Mouse (Mus musculus) cerebellum, adult 2 months (tissue): ENCODE data around the gene Casz1. TPM values are rescaled to one million over a fixed set of nuclear protein-coding genes. Genes with fewer than 3 reads are reported as not detected.

Source experiments
- DNase-seq, 2 experiments: peaks; one replicate each; pipeline ENCODE4 v3.0.0; 2021
- H3K27ac ChIP-seq: fragments of 200-500 bp; 2 replicates; pipeline ENCODE4 v1.5.1; 2012; ENCODE audit warnings: low read length, control low read depth, inconsistent platforms; ENCODE audit not compliant: insufficient read depth
- H3K27me3 ChIP-seq: fragments of 200-500 bp; 2 replicates; pipeline ENCODE4 v1.6.1; 2012; ENCODE audit warnings: inconsistent platforms, mild to moderate bottlenecking, low read length, moderate library complexity; ENCODE audit not compliant: control insufficient read depth, insufficient read depth
- H3K4me1 ChIP-seq: fragments of 200-500 bp; 2 replicates; pipeline ENCODE4 v1.6.1; 2011; ENCODE audit warnings: low read length; ENCODE audit not compliant: control insufficient read depth, insufficient read depth
- H3K4me3 ChIP-seq: fragments of 200-500 bp; replicated peaks from 2 replicates; pipeline ENCODE3; 2011; ENCODE audit warnings: mild to moderate bottlenecking, low read depth, low read length, control low read depth; ENCODE audit not compliant: insufficient read depth
- CTCF ChIP-seq: fragments of 200-500 bp; IDR thresholded peaks from 2 replicates; pipeline ENCODE4 v1.5.1; 2011; ENCODE audit warnings: low read depth, mild to moderate bottlenecking, control low read depth, low read length, moderate library complexity, borderline replicate concordance; ENCODE audit not compliant: insufficient read depth
- POLR2A ChIP-seq: fragments of 200-500 bp; IDR thresholded peaks from 2 replicates; pipeline ENCODE4 v1.6.1; 2011; ENCODE audit warnings: low read length, control low read depth, borderline replicate concordance; ENCODE audit not compliant: insufficient read depth
- WGBS: fragments of 180-500 bp; shearing (Covaris S2); methylation state at CpG from one replicate; pipeline ENCODE4 v1.1.7; 2018; 5-methylcytosine and 5-hydroxymethylcytosine counted together
- polyA plus RNA-seq: library from polyadenylated mRNA; depleted of rRNA; stranded (reverse); fragments of >200 nt; gene quantifications from 2 replicates; pipeline ENCODE4 v1.2.3, GENCODE M21; 2012

Casz1 gene
- polyA plus RNA-seq, 1 experiment = 1.5 TPM

DNA sequence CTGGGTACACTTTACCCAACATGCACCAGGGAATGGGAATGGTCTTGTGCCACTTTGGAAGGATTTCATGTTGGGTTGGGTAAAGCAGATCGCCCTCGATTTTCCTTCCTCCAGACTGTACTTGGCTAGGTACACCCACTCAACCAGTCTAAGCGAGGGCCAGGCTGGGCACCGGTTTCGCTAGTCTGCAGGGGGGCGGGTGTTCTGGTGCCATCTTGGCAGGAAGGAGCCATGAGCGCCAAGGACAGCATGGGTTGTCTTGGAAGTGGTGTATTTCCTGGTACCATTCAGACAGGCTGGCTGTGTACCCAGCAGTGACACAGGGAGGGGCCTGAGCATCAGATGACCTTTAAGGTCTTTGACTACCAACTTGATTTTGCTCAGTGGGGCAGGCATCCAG lies 101.1 kb downstream of the Casz1 start:
- Histone ChIP-seq H3K27me3 (no peaks in the 10 kb centered on the region; the same call in 1 of the 2 replicates), H3K4me3 (no peak overlapping the region), H3K4me1 (peaks cover 14% of the 10 kb centered on the region), H3K27ac (no peak overlapping the region)
- 12% methylated on average over 7 of the region's 7 CpGs for WGBS
- TF ChIP-seq CTCF = no peak
- no peak for TF ChIP-seq POLR2A
- DNase-seq = peak; percentile 50 to 73

DNA sequence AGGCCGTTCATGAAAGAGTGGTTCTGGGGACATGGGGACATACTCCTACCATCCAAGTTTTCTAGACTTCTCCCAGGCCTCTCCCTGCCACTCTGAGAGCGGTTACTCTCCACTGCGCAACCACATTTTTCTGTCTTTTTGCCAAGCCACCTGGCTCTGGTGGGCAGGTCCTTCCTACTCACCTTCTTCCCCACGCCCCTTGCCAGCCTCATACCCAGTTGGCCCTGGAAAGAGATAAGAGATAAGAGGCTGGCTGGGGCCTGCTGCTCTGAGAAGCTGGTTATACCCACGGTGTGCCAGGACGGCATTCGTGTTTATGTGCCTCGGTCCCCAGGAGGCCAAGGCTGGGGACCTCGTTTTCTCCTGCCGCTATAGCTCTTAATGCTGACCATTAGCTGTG lies 102.6 kb downstream of the Casz1 start:
- Histone ChIP-seq H3K4me3 (no peak overlapping the region), H3K27ac (no peak overlapping the region), H3K4me1 (peaks cover 11% of the 10 kb centered on the region), H3K27me3 (no peaks in the 10 kb centered on the region; the same call in 1 of the 2 replicates)
- no peak for TF ChIP-seq POLR2A
- no peak for TF ChIP-seq CTCF
- no peak for DNase-seq
- 92% methylated on average over 10 of the region's 10 CpGs for WGBS

DNA sequence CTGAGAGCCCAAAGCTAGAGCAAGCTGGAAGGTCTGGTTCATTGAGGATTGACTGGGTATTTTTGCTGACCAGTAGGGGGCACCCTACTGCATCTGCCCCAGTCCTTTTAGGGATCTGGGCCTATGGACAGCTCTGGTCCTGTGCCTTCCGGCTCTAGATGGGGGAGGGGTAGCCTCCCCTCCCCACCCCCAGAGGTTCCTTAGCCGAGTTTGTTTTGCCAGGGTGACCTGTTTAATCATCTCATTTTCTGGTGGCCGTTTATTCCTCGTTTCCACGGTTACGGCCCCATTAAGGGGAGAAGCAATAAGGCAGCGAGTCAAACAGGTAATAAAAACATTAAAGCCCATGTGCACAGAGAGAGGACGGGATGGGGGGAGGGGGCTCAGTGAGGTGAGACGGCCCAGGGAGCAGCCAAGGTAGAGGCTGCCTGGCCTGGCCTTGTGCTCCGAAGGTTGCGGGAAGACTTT lies 104.0 kb downstream of the Casz1 start:
- TF ChIP-seq CTCF (peak; percentile 33; the same call in 1 of the 2 replicates), POLR2A (no peak)
- Histone ChIP-seq H3K27ac (no peak overlapping the region), H3K4me1 (peaks cover 11% of the 10 kb centered on the region), H3K27me3 (no peaks in the 10 kb centered on the region; the same call in 1 of the 2 replicates), H3K4me3 (no peak overlapping the region)
- 81% methylated on average over 11 of the region's 11 CpGs for WGBS
- DNase-seq = no peak

DNA sequence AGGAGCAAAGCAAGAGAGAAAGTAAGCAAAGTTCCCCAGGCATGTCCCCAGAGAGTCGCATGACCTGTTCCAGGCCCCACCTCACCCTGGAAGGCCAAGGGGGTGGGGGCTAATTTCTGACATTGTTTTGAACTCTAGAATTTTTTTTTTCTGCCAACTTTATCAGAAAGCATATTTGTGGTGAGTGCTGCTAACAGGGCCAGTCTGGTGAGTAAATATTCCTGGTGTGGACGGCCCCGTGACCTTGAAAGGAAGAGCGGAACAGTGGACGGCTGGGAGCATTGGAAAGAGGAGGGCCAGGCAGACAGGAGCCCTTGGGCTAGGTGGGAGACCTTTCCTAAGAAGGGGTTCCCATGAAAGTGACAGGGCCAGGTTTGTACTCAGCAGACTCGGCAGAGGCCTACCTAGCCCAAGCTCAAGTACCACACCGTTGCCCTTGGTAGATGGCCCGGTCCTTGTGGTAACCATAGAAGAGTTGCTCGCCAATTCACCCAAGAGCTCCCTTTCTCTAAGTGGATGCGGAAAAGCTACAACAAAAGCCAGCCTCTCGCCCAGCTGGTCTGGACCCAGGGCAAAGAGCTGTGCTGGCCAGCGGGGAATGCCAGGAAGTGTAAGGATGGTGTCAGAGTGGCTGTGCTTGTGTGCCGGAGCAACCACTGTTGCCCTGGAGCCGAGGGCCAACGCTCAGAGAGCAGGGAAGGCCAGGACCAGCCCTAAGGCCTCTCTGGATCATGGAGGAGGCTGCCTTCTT lies 104.7 kb downstream of the Casz1 start:
- no peaks in the 10 kb centered on the region; the same call in 1 of the 2 replicates for H3K27me3 ChIP-seq
- DNase-seq = no peak
- TF ChIP-seq CTCF (no peak), POLR2A (no peak)
- WGBS = 90% methylated on average over 15 of the region's 15 CpGs
- H3K27ac ChIP-seq = no peak overlapping the region
- H3K4me1 ChIP-seq = peaks cover 11% of the 10 kb centered on the region
- no peak overlapping the region for H3K4me3 ChIP-seq

DNA sequence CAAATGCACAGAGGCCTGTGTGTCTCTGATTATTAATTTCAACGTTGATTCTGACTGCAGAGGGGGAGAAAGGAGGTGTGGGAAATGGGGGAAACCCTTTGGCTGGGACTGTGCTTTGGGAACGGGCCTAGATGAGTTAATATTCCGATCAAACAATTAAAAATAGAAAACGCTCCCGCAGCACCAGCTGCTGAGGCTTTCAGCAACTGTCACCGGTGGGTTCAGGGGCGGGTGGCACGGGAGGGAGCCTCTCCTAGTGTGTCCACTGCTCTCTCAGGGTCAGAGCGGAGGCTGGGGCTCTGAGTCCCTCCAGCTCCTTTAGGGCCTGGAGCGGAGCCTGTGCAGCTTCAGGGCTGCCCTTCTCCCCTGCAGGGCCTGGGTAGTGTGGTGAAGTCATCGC lies 105.3 kb downstream of the Casz1 start:
- Histone ChIP-seq H3K27ac (no peak overlapping the region), H3K27me3 (no peaks in the 10 kb centered on the region), H3K4me1 (peaks cover 11% of the 10 kb centered on the region), H3K4me3 (no peak overlapping the region)
- TF ChIP-seq POLR2A = no peak
- TF ChIP-seq CTCF = no peak
- WGBS = 78% methylated on average over 11 of the region's 11 CpGs
- DNase-seq = no peak

GRCm38 (mm10) chr4:148912134-148912533 lies 107.9 kb downstream of the Casz1 start:
- TF ChIP-seq CTCF = no peak
- no peak for TF ChIP-seq POLR2A
- Histone ChIP-seq H3K4me1 (no peaks in the 10 kb centered on the region), H3K4me3 (no peak overlapping the region), H3K27me3 (no peaks in the 10 kb centered on the region), H3K27ac (no peak overlapping the region)
- 56% methylated on average over 7 of the region's 7 CpGs for WGBS
- no peak for DNase-seq

DNA sequence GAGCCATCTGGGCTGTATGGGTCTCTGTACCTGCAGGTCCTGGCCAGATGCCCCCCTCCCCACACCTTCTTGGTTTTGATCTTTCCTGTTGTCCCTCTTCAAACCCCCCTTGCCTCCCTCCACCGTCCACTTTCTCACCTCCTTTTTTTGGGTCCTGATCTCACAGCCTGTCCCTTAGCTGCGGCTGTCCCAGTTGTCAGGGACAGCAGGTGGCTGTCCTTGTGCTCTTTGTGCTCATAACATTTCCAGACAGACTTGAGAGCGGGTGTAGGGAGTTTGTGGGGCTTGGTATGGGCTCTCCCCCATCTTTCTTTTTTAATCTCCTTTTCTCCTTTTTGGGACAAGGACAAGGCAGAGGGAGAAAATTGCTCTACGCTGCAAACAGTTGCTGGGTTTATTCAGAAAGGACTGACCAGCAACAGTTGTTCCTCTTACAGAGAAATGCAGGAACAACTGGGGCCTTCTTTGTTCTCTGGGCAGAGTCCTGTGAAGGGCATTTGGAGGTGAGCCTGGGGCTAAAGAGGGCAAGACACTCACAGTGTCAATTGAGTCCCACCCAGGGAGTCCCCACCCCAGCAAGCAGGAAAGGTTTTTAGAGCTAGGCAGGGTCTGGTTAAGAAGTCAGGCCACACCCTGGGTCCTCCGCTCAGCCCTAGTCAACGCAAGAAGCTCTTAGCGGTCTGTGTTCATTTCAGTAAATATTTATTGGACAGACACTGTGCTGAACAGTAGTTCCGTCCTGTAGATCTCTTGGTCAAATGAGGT lies 108.8 kb downstream of the Casz1 start:
- H3K27me3 ChIP-seq = no peaks in the 10 kb centered on the region
- WGBS = 87% methylated on average over 8 of the region's 8 CpGs
- no peak for DNase-seq
- no peak overlapping the region for H3K4me3 ChIP-seq
- H3K27ac ChIP-seq = no peak overlapping the region
- TF ChIP-seq CTCF (no peak), POLR2A (no peak)
- peaks cover under 1% of the 10 kb centered on the region; the same call in 1 of the 2 replicates for H3K4me1 ChIP-seq
